Mouse (Mus musculus): ENCODE data around the gene Mdga1.
A peak's percentile ranks its signal among the peaks of the same experiment; 100 is the strongest.

Gene Mdga1

DNA sequence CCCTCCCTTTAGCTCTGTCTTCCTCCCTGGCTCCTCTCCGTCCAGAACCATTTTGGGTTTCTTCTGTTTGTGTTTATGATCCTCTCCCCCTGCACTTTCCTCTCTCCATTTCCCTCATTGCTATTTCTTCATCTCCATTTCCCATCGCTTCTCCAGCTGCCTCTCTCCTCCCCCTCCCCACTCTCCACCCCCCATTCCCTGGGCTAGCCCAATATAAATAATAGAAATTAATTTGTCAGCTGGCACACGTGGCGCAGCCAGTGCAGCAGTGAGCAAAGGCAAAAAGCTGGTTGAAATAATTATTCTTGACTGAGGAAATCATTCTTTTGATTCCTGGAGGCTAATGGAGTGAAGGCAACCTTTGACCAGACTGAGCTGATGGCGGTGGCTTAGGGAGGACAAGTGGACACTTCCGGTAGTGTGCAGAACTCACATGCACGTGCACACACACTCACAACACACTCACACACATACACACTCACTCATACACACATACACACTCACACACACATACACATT is at the start of gene Mdga1:
Gene Mdga1, minus strand, starts transcription at position 51 of the 519 bp plus-strand sequence.
- no peak for DNase-seq

DNA sequence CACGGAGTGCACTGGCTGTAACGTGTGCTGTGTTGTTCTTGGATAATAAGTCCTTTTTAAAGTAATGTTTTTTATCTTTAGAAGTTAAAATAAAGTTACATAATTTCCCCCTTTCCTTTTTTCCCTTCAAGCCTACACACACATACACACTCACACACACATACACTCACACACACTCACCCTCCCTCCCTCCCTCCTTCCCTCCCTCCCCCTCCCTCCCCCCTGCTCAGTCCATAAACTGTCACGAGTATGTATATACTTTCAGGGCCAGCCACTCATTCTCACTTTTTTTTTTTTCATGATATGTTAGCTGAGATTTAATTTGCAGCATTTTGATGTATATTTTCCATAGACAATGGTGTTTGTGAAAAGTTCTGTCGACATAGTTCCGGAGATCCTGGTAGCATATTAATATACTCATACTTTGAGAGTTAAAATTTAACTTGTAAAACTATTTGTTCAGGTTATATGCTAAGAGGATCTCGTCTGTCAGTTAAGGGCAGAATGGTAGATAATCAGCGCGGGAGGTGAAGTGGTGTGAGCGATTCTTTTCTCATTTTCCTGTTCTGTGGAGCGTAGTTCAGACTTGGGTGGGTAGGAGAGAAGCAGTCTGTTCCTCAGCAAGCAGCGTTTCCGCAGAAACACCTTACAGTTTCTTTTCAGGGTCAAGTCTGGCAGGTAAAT is 49.2 kb upstream of the Mdga1 start:
- DNase-seq = no peak

DNA sequence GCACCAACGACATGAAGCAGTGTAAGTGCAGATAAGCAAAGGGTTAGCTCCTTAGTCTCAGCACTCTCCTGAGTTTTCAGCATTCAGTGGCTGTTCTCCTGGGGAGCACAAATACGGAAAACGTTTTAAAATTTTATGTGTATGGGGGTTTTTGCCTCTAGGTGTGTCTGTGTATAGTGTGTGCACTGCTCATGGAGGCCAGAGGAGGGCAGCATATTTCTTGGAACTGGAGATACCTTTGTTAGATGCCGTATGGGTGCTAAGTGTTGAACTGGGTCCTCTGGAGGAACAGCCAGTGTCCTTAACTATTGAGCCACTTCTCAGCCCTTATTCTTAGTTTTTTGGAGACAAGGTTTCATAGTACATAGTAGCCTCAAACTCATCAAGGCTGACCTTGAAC is 44.8 kb upstream of the Mdga1 start:
- DNase-seq = no peak

DNA sequence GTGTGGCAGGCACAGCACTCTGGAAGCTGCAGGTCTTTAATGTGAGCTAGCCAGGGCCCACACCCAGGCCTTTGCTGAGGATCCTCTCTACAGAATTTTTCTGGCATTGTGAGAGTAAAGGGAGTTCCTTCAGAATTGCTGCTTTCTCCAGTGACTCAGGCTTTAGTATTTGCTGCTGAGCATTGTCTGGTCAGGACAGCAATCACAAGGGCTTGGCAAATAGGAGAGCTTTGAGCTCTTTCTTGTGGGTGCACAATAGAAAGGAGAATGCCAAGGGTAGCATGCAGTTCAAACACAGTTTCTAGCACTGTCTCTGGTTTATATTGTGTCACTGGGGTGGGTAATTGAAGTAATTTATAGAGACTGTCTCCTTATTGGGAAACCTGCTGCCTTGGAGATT is 38.5 kb upstream of the Mdga1 start:
- no peak for DNase-seq

DNA sequence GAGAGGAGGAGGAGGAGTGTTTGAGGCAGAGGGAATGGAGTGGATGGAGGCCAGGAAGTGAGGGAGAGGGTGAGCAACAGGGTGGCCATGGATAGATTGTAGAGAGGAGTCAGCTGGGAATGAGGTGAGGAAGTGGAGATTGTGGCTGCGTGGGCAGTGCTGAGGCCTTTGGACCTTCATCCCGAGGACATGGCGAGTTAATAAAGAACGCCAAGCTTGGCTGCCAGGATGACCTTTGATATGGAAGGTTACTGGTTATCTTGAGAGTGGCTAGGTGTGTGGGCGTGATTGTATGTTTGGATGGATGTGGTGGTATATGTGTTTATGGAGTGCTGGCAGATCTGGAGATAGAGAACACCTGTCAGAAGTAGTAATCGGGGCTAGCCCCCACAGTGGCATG is 38.0 kb upstream of the Mdga1 start:
- DNase-seq = no peak

DNA sequence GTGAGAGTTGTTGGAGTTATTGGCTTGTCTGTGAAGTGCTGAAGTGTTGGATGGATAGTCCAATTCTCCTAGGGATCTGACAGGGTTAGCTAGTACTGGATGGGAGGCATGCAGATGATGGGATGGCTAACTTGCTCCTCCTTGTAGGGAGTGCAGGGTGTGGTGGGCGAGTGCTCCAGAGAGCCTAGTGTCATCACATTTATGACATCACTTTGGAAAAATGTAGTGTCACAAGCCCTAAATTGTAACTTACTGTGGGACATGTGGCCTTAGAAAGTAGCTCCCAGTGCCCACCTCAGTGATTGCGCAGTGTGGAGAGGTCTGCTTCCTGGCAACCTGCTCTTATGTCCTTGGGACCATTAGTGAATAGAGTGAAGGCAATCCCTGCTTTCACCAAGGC is 37.0 kb upstream of the Mdga1 start:
- no peak for DNase-seq

DNA sequence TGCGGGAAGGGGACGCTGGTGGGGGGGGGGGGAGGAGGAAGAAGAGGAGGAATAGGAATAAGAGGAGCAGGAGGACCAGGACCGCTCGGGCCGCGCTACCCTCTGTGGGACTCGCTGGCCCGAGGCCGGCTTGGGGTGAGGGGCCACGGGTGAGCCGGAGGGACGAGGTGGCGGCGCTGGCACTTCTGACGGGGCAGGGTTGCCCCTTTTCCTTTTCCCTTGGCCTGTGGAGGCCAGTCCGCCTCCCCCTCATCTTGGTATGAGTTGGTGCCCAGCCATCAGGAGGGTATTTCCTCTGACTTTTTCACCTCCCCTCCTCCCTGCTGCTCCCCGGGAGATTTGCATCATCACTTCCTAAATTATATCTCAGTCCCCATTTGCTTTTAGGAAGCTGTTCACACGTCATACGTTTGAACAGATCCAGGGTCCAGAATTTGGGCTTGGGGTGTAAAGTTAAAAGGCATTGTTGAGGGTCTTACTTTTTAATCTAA is 35.6 kb upstream of the Mdga1 start:
- DNase-seq = no peak

DNA sequence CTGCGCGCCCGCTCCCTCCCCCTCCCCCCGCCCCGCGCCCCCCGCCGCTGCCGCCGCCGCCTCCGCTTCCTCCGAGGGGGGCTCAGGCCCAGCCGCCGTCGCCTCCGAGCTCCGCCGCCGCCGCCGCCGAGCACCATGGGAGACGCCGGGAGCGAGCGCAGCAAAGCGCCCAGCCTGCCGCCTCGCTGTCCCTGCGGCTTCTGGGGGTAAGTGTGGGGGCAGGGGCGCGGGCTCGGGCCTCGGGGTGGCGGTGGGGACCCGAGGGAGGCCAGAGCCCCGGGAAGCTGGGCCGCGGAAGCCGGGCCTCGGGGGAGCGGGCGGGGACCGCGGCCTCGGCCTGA is 35.2 kb upstream of the Mdga1 start:
- no peak for DNase-seq

DNA sequence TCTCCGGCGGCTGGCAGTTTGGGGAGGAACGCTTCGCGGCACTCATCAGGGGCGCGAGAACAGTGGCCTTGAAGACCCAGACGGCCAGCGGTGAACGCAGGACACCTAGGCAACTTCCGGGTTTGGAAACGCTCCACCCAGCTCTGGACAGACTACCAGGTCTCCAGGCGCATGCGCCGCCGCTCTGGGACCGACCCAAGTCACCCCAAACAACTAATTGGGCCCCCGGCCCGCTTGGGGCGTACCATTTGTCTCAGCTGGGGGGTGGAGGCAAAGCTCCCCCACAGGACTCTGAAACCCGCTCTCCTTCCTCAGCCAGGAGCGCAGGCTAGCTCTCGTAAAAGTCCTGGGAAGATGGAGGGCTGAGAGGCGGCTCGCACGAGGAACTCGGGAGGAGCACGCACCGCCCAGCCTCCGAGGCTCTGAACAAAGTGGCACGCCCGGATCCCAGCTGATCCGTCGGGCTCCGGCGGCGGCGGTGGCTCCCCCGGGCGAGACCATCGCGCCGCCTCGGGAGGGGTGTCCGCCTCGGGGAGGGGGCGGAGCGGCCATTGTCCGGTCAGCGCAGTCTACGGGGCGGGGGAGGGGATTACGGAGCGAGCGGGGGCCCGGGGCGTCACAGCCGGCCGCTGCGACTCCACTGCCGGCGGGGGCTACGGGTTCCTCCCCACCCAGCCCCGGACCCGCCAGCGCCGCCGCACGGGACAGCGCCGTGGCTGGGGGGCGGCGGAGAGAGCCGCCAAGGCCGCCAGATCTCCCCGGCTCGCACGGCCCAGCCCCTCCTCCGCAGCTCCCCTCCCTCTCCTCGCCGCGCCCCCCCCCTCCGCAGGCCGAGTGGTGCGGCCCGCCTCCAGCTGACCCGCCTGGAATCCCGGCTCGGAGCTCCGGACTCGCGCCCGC is 34.6 kb upstream of the Mdga1 start, which contains the start of gene Zfand3:
Gene Zfand3, plus strand, starts transcription at position 531 of the 900 bp plus-strand sequence.
- peak; percentile 98 for DNase-seq

DNA sequence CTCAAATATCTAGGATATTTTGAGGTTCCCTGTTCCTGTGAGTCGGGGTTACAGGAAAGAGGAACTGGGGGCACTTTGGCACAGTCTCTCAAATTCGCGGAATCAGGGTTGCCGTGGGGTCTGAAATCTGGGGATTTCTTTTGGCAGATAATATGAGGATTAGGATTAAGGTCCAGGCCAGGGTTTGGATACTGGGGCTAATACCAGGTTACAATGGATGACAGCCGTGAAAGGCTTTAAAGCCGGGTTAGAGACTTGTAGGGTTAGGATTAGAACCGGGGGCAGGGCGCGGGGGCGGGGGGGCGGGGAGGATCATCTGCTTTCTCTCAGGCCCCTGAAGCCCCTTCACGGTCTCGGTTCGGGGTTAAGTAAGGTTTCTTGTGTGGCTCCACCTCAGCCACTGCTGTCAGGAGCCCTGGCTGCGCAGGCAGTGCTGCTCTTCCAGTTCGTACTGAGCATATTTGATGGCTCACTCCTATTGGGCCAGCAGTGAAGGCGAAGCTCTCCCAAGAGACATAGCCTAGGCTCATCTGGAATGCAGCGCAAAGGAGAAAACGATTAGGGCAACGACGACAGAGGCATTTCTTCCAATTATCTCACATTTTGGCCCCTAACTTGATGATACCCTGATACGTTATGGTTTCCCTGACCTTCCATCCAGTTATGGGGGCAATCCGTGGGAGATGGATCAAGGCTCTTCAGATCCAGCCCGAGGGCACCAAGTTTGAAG is 28.8 kb upstream of the Mdga1 start:
- peak; percentile 70 for DNase-seq

DNA sequence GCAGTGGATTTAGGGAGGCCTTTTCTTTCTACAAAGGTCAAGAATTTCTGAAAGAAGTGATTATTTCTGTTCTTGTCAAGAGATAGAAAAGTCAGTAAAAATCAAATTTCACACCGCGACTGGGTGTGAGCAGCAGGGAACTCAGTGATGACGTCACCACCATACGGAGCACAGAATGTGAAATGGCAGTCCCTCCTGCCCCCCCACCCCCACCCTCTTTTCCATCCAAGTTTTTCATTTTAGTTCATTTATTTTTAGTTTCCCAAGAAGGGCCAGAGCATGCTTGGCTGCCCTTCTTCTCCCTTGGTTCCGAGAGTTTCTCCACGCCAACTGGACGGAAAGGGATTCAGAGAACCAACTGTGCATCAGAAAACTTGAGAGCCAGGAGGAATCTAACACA is 27.8 kb upstream of the Mdga1 start:
- DNase-seq = no peak

DNA sequence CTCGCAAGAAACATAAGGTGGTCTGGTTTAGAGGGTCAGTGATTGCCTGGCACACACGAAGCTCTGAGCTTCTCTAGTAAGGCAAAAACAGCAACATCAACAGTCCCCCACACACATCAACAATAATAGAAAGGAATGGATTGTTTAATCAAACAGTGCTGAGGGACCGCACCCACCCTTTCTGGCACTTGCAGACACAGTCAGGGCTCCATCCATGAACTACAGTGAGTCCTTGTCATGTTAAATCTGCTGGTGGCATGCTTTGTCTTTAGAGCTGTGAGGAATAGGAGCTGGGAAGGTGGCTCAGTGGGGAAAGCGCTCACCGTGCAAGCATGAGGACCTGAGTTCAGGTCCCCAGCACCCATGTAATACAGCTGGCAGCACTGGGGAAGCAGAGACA is 26.1 kb upstream of the Mdga1 start:
- no peak for DNase-seq

DNA sequence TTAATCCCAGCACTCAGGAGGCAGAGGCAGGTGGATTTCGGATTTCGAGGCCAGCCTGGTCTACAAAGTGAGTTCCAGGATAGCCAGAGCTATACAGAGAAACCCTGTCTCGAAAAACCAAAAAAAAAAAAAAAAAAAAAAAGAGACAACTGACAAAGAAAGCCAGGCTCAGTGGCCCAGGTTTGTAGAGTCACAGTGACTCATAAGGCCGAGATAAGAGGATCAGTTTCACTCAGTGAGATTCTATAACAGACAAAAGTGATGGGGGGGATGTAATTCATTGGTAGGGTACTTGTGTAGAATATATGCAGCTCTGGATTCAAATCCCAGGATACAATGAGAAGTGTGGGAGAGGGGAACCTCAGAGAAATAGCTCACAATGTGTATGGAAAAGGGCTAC is 24.6 kb upstream of the Mdga1 start:
- no peak for DNase-seq

DNA sequence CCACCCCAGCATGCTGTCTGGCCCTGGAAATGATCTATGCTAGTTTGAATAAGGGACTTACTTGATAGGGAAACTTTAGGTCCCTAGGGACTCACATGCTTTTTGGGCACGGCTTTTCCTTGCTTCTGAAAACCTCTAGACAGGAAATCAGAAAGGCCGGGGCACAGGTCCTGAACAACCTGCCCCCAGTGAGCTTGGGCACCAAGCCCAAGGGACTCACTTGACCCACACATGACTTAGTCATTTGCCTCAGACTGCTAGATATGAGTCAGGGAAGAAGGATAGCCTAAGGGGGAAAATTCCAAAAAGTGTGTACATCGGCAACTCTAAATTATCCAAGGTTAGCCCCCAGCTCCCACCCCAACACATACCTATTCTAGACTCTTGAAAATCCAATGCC is 24.1 kb upstream of the Mdga1 start:
- DNase-seq = no peak

DNA sequence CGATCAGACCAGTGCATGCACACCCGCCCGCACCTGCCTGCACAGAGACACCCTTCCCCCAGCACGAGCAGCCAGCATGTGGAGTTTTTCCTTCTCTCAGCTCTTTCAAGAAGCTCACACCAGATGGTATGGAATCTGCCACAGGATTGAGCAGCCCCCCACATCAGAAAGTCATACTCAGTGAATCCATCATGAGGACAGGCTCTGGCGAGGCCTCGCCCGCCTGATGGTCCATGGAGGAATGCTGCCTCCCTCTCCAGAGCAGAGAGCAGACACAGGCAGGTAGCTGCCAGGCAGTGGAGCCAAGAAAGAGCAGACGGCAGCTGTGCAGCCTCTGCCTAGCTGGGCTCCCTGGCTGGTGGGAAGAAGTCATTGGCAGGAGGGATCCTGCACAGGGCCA is 23.6 kb upstream of the Mdga1 start:
- no peak for DNase-seq

DNA sequence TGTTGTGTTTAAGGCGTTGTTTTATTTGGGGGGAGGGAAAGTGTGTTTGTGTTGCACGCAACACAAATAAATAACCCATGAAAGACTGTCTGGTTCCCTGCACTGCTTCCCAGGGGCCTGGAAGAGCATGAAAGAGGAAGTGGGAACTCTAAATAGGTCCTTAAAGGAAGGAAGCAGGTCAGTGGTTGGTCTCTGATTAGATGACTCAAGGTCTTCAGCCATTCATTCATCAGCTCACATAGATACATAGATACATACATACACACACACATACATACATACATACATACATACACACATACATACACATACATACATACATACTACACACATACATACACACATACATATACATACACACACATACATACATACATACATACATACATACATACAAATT is 21.0 kb upstream of the Mdga1 start:
- DNase-seq = no peak

DNA sequence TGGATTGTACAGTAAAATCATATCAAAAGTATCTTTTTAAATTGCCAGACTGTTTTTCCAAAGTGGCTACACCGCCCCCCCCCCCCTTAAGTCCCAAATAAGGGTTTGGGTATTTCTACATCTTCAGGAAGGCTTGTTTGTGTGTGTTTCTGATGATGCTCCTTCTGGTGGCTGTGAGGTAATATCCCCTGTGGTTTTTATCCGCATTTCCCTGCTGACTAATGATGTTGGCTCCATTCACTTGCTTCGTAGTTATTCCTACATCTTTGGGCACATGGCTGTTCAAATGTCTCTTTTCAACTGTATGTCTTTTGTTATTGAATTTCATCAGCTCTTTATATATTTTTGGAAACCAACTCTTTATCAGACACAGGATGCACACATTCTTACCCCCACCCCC is 20.2 kb upstream of the Mdga1 start:
- DNase-seq = no peak

DNA sequence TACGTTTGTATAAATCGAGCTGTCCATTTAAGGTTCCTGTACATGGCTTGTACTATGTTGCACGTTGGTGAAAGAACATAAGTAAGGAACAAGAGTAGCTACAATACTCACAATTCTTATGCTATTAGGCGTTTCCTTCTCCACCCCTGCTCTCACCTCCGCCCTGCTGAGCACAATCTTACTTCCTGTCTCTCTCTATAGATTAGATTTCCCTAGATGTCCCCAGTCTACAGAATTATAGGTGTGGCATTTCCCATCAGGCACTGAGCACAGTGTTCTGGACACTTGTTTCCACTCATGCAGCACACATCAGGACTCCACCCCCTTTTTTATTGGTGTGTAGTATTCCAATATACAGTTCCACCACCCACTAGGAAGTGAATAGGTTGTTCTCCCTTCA is 19.8 kb upstream of the Mdga1 start:
- DNase-seq = no peak

DNA sequence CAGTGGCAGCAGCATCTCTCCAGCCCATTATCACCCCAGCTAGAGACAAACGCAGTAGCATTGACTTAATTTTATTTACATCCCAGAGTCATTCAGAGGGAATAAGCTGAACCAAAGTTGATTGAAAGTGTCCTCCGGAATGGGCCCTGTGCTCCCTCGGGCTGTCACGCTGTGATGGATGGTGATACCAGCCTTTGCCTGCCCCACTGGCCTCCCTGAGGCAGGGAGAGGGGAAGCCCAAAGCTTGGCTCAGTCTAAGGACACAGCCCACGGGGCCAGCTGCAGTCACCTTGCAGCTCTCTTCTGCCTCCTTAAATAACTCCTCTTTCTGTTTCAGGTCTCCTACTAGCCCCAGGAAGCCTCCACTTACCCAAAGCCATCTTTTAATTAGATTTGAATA is 18.3 kb upstream of the Mdga1 start:
- no peak for DNase-seq

DNA sequence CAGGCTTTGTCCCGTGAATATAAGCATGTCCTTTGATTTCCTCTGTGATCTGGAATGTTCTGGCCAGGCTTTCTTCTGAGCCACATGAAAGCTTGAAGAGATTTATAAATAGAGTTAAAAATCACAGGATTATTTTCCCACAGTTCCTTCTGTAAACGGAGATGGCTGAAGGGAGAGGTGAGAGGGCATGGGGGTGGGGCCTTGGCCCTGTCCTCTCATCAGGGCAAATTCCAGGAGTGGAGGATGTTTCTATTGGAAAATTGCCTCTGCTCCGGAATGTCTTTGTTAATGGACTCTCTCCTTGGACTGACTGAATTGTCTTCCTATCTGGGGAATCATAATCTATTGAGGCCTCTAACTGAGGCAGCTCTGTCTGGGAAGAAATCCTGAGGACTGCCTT is 15.6 kb upstream of the Mdga1 start:
- DNase-seq = no peak

DNA sequence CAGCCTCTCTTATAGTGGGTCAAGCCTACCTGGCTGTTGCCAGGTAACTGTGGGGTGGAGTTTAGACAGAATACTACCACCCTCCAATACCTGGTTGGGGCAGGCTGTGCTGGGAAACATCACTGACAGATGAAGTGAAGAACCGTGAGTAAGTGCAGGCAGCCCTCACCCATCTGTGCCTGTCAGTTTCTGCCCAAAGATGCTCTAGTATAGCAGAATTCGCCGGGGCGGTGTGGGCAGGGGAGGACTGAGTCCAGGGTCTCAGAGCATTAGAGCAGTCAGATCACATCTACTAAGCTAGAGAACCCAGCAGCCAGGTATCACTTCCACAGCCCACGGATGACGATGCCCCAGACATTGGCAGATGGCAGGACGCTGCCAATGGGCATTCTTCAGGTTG is 15.0 kb upstream of the Mdga1 start:
- no peak for DNase-seq

DNA sequence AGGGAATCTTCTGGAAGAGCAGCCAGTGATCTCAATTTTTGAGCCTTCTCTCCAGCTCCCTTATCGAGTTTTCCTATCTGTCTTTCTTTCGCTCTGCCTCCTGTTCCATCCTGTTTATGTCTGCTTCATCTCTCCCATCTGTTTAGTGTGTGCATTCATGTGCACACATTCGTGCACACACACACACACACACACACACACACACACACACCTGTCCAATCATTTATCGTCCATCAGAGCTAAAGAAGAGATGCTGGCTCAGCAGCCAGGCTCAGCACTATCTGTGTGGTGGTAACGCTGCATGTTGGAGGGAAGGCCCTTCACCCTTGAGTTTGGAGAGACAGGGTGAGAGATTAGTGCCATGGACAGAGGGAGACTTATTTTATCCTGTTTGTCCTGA is 13.3 kb upstream of the Mdga1 start:
- DNase-seq = peak; percentile 36

DNA sequence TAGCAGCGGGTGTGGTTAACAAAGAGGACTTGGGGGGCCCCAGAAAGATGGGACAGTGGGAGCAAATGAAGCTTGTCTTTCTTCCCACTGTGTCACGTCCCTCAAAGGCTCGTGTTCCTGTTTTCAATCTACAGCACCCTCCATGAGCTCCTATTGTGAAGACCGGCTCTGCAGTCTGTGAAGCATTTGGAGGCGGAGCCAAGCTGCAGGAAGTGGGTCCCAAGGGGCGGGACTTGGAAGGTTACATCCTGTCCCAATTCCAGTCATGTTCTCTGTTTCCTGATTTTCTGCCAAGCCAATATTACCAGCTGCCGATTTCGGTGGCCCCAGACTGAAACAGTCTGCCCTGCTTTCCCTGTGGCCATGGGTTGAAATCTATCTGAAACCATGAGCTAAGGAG is 11.7 kb upstream of the Mdga1 start:
- DNase-seq = peak; percentile 57

DNA sequence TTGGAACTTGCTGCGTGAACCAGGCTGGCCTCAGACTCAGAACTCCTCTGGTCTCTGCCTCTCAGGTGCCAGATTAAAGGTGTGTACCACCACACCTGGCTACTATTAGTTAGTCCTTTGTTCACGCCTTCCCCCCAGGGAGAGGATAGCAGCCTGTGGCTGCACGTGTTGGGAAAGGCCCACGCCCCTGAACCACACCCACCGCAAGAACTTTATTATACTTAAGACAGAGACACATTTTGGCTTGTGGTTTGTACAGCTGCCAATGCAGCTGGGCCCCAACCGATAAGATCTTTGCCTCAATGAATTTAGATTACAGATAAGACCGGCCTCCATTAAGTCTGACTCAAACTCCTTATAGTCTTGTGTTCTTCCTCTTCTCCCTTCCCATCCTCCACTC is 10.0 kb upstream of the Mdga1 start:
- DNase-seq = no peak

Data from retina, postnatal 1 day (tissue).